Mouse (Mus musculus): ENCODE results near the gene Ak2. TPM values are rescaled to one million over a fixed set of nuclear protein-coding genes. Genes with fewer than 3 reads are reported as not detected.

Ak2 gene
- total and polyA plus RNA-seq, 2 experiments = 156 to 232 TPM

GRCm38 (mm10) chr4:129008672-129009071 lies 16.9 kb downstream of the Ak2 start:
- peaks cover 15% of the 10 kb centered on the region for H3K4me1 ChIP-seq (ENCODE audit: control insufficient read depth, insufficient read depth, low read length)
- H3K27ac ChIP-seq (replicated peaks; ENCODE audit: insufficient read depth, low read depth, low read length) = no peak overlapping the region
- H3K36me3 ChIP-seq (ENCODE audit: control insufficient read depth, insufficient read depth, low read length) = peaks cover 60% of the 10 kb centered on the region
- WGBS = 89% methylated on average over 3 of the region's 3 CpGs
- no peaks in the 10 kb centered on the region for H3K27me3 ChIP-seq (ENCODE audit: control insufficient read depth, insufficient read depth, low read length)
- TF ChIP-seq CTCF (IDR thresholded peaks at IDR 0.05; ENCODE audit: low read depth, low read length) = no peak
- TF ChIP-seq POLR2A (IDR thresholded peaks at IDR 0.05; ENCODE audit: extremely low read depth, insufficient read depth, low read length) = no peak
- DNase-seq (ENCODE audit: extremely low read depth, low read depth, low spot score) = no peak
- H3K9ac ChIP-seq (ENCODE audit: low read depth, low read length) = no peak overlapping the region
- H3K79me2 ChIP-seq (ENCODE audit: control insufficient read depth, insufficient read depth, low read length) = no peaks in the 10 kb centered on the region
- no peak overlapping the region for H3K4me3 ChIP-seq (ENCODE audit: insufficient read depth, low read depth, low read length)

GRCm38 (mm10) chr4:129009521-129009920 lies 17.8 kb downstream of the Ak2 start:
- Histone ChIP-seq H3K79me2 (ENCODE audit: control insufficient read depth, insufficient read depth, low read length) (no peaks in the 10 kb centered on the region), H3K27ac (replicated peaks; ENCODE audit: insufficient read depth, low read depth, low read length) (peak overlapping the region; percentile 3; the same call in 1 of the 2 replicates), H3K9ac (ENCODE audit: low read depth, low read length) (peak overlapping the region; percentile 26; the same call in 1 of the 2 replicates), H3K4me3 (ENCODE audit: insufficient read depth, low read depth, low read length) (no peak overlapping the region), H3K4me1 (ENCODE audit: control insufficient read depth, insufficient read depth, low read length) (peaks cover 14% of the 10 kb centered on the region; the same call in 1 of the 2 replicates), H3K36me3 (ENCODE audit: control insufficient read depth, insufficient read depth, low read length) (peaks cover 55% of the 10 kb centered on the region), H3K27me3 (ENCODE audit: control insufficient read depth, insufficient read depth, low read length) (no peaks in the 10 kb centered on the region)
- TF ChIP-seq CTCF (IDR thresholded peaks at IDR 0.05; ENCODE audit: low read depth, low read length) (no peak), POLR2A (IDR thresholded peaks at IDR 0.05; ENCODE audit: extremely low read depth, insufficient read depth, low read length) (no peak)
- DNase-seq (ENCODE audit: extremely low read depth, low read depth, low spot score) = no peak
- 69% methylated on average over 5 of the region's 5 CpGs for WGBS

GRCm38 (mm10) chr4:129011604-129012121 lies 19.9 kb downstream of the Ak2 start:
- Histone ChIP-seq H3K27ac (replicated peaks; ENCODE audit: insufficient read depth, low read depth, low read length) (peak overlapping the region; percentile 47), H3K4me3 (ENCODE audit: insufficient read depth, low read depth, low read length) (no peak overlapping the region), H3K79me2 (ENCODE audit: control insufficient read depth, insufficient read depth, low read length) (no peaks in the 10 kb centered on the region), H3K36me3 (ENCODE audit: control insufficient read depth, insufficient read depth, low read length) (peaks cover 38% of the 10 kb centered on the region), H3K9ac (ENCODE audit: low read depth, low read length) (no peak overlapping the region), H3K27me3 (ENCODE audit: control insufficient read depth, insufficient read depth, low read length) (no peaks in the 10 kb centered on the region), H3K4me1 (ENCODE audit: control insufficient read depth, insufficient read depth, low read length) (peaks cover 13% of the 10 kb centered on the region; the same call in 1 of the 2 replicates)
- TF ChIP-seq CTCF (IDR thresholded peaks at IDR 0.05; ENCODE audit: low read depth, low read length) (no peak), POLR2A (IDR thresholded peaks at IDR 0.05; ENCODE audit: extremely low read depth, insufficient read depth, low read length) (no peak)
- 15% methylated on average over 15 of the region's 15 CpGs for WGBS
- peak; percentile 84 for DNase-seq (ENCODE audit: extremely low read depth, low read depth, low spot score)

GRCm38 (mm10) chr4:129013151-129013864 lies 21.6 kb downstream of the Ak2 start:
- no peaks in the 10 kb centered on the region for H3K27me3 ChIP-seq (ENCODE audit: control insufficient read depth, insufficient read depth, low read length)
- no peak overlapping the region for H3K9ac ChIP-seq (ENCODE audit: low read depth, low read length)
- H3K27ac ChIP-seq (replicated peaks; ENCODE audit: insufficient read depth, low read depth, low read length) = no peak overlapping the region
- no peaks in the 10 kb centered on the region for H3K79me2 ChIP-seq (ENCODE audit: control insufficient read depth, insufficient read depth, low read length)
- DNase-seq (ENCODE audit: extremely low read depth, low read depth, low spot score) = no peak
- no peak overlapping the region for H3K4me3 ChIP-seq (ENCODE audit: insufficient read depth, low read depth, low read length)
- H3K36me3 ChIP-seq (ENCODE audit: control insufficient read depth, insufficient read depth, low read length) = peaks cover 22% of the 10 kb centered on the region
- TF ChIP-seq CTCF (IDR thresholded peaks at IDR 0.05; ENCODE audit: low read depth, low read length) (no peak), POLR2A (IDR thresholded peaks at IDR 0.05; ENCODE audit: extremely low read depth, insufficient read depth, low read length) (no peak)
- WGBS = 67% methylated on average over 10 of the region's 10 CpGs
- H3K4me1 ChIP-seq (ENCODE audit: control insufficient read depth, insufficient read depth, low read length) = peaks cover 13% of the 10 kb centered on the region; the same call in 1 of the 2 replicates

- H3K36me3 ChIP-seq (ENCODE audit: control insufficient read depth, insufficient read depth, low read length) = no peaks in the 10 kb centered on the region
- no peak overlapping the region for H3K9ac ChIP-seq (ENCODE audit: low read depth, low read length)
- DNase-seq (ENCODE audit: extremely low read depth, low read depth, low spot score) = no peak
- TF ChIP-seq POLR2A (IDR thresholded peaks at IDR 0.05; ENCODE audit: extremely low read depth, insufficient read depth, low read length) (no peak), CTCF (IDR thresholded peaks at IDR 0.05; ENCODE audit: low read depth, low read length) (no peak)
- WGBS = 26% methylated on average over 4 of the region's 4 CpGs
- H3K4me1 ChIP-seq (ENCODE audit: control insufficient read depth, insufficient read depth, low read length) = no peaks in the 10 kb centered on the region; the same call in 1 of the 2 replicates
- H3K79me2 ChIP-seq (ENCODE audit: control insufficient read depth, insufficient read depth, low read length) = no peaks in the 10 kb centered on the region
- H3K4me3 ChIP-seq (ENCODE audit: insufficient read depth, low read depth, low read length) = no peak overlapping the region
- H3K27me3 ChIP-seq (ENCODE audit: control insufficient read depth, insufficient read depth, low read length) = no peaks in the 10 kb centered on the region
- H3K27ac ChIP-seq (replicated peaks; ENCODE audit: insufficient read depth, low read depth, low read length) = no peak overlapping the region
Measured at GRCm38 (mm10) chr4:129016329-129016728, 24.6 kb downstream of the Ak2 start.

- no peak for TF ChIP-seq CTCF (IDR thresholded peaks at IDR 0.05; ENCODE audit: low read depth, low read length)
- Histone ChIP-seq H3K9ac (ENCODE audit: low read depth, low read length) (no peak overlapping the region), H3K4me3 (ENCODE audit: insufficient read depth, low read depth, low read length) (no peak overlapping the region), H3K27ac (replicated peaks; ENCODE audit: insufficient read depth, low read depth, low read length) (no peak overlapping the region), H3K36me3 (ENCODE audit: control insufficient read depth, insufficient read depth, low read length) (no peaks in the 10 kb centered on the region), H3K79me2 (ENCODE audit: control insufficient read depth, insufficient read depth, low read length) (no peaks in the 10 kb centered on the region), H3K4me1 (ENCODE audit: control insufficient read depth, insufficient read depth, low read length) (no peaks in the 10 kb centered on the region), H3K27me3 (ENCODE audit: control insufficient read depth, insufficient read depth, low read length) (no peaks in the 10 kb centered on the region)
- 85% methylated on average over 10 of the region's 10 CpGs for WGBS
- no peak for DNase-seq (ENCODE audit: extremely low read depth, low read depth, low spot score)
Measured at GRCm38 (mm10) chr4:129017150-129017549, 25.4 kb downstream of the Ak2 start.

All from liver, adult 2 months (tissue).